Mouse (Mus musculus) G1E (cell line): ENCODE measurements at regions not wholly inside any gene's neighbourhood (a gene's known extent, or its start where the extent isn't known, plus 50 kb on each side); places are given as distances from the start of the nearest gene placed in this dataset.

ENCODE experiments used
- CTCF ChIP-seq: IDR thresholded peaks from 2 replicates; pipeline ENCODE4 v1.5.1; 2012; ENCODE audit warnings: low read depth, low read length, inconsistent platforms, mixed read lengths
- GATA1 ChIP-seq: IDR thresholded peaks from 2 replicates; pipeline ENCODE4 v1.6.1; 2012; ENCODE audit warnings: borderline replicate concordance, low read length, inconsistent platforms, mixed read lengths
- GATA2 ChIP-seq: IDR thresholded peaks from 2 replicates; pipeline ENCODE4 v1.6.1; 2012; ENCODE audit warnings: low read depth, low read length, inconsistent platforms, borderline replicate concordance
- POLR2AphosphoS5 ChIP-seq: IDR thresholded peaks from 2 replicates; pipeline ENCODE4 v1.6.1; 2012; ENCODE audit warnings: low read depth, low read length, inconsistent platforms; ENCODE audit not compliant: insufficient replicate concordance
- TAL1 ChIP-seq: conservative IDR thresholded peaks from 2 replicates; pipeline ENCODE4 v1.6.1; 2012; ENCODE audit warnings: low read depth, low read length, inconsistent platforms, mixed read lengths

GRCm38 (mm10) chr3:37962811-37963210, 238.5 kb upstream of the Gm5148 start:
- no peak for TF ChIP-seq GATA1
- TF ChIP-seq CTCF: no peak
- no peak for TF ChIP-seq TAL1
- no peak for TF ChIP-seq POLR2AphosphoS5
- TF ChIP-seq GATA2: no peak
